In genomic region chr14:121698620-121698950, GRCm38 (mm10) we compare ENCODE assay signal across 8 mouse cellular contexts.
A peak's percentile ranks its signal among the peaks of the same experiment; 100 is the strongest.
DNase-seq lines count a peak whose midpoint lies in the region; ATAC-seq lines count a peak whose summit lies in the region.

No protein-coding gene starts in this region.

- H3K4me3 ChIP-seq in heart, embryonic 16.5 days (ENCODE audit: low read length) = peak overlapping the region; percentile 55
- peak overlapping the region; percentile 13; the same call in 1 of the 2 replicates for H3K4me3 ChIP-seq in embryonic facial prominence, embryonic 11.5 days (ENCODE audit: low read depth, low read length)
- H3K4me3 ChIP-seq in hindbrain, embryonic 16.5 days (ENCODE audit: low read length) = peak overlapping the region; percentile 32
- peak overlapping the region; percentile 23; the same call in 1 of the 2 replicates for H3K4me3 ChIP-seq in midbrain, embryonic 14.5 days (replicated peaks; ENCODE audit: low read depth, low read length)

- H3K4me1 ChIP-seq in heart, embryonic 16.5 days (ENCODE audit: control insufficient read depth, insufficient read depth, low read length) = peaks cover 11% of the 10 kb centered on the region
- H3K4me1 ChIP-seq in embryonic facial prominence, embryonic 11.5 days (ENCODE audit: control insufficient read depth, insufficient read depth, low read length) = no peaks in the 10 kb centered on the region
- H3K4me1 ChIP-seq in hindbrain, embryonic 16.5 days (ENCODE audit: control insufficient read depth, insufficient read depth, low read depth, low read length) = peaks cover 19% of the 10 kb centered on the region; the same call in 1 of the 2 replicates
- H3K4me1 ChIP-seq in midbrain, embryonic 14.5 days (ENCODE audit: control insufficient read depth, insufficient read depth, low read length) = peaks cover 18% of the 10 kb centered on the region

- peak overlapping the region; percentile 83 for H3K27ac ChIP-seq in heart, embryonic 16.5 days (ENCODE audit: low read length)
- no peak overlapping the region for H3K27ac ChIP-seq in embryonic facial prominence, embryonic 11.5 days (replicated peaks; ENCODE audit: low read depth, low read length)
- H3K27ac ChIP-seq in hindbrain, embryonic 16.5 days (ENCODE audit: low read depth, low read length) = no peak overlapping the region
- H3K27ac ChIP-seq in midbrain, embryonic 14.5 days (replicated peaks; ENCODE audit: low read depth, low read length) = peak overlapping the region; percentile 58; the same call in 1 of the 2 replicates

- 28% methylated on average over 7 of the region's 7 CpGs for WGBS in heart, embryonic 16.5 days
- 22% methylated on average over 7 of the region's 7 CpGs for WGBS in embryonic facial prominence, embryonic 11.5 days
- 13% methylated on average over 7 of the region's 7 CpGs for WGBS in hindbrain, embryonic 16.5 days
- 11% methylated on average over 7 of the region's 7 CpGs for WGBS in midbrain, embryonic 14.5 days

- DNase-seq in heart, adult 11 months = no peak
- no peak for DNase-seq in embryonic facial prominence, embryonic 11.5 days (ENCODE audit: low spot score)
- DNase-seq in midbrain, embryonic 14.5 days = no peak
- DNase-seq in thymus, postnatal 0 days (ENCODE audit: low spot score) = no peak
- DNase-seq in spleen, adult 12 weeks (ENCODE audit: low spot score) = no peak
- DNase-seq in urinary bladder, postnatal 10 days (ENCODE audit: low spot score) = no peak

- peak overlapping the region; percentile 69 for H3K9ac ChIP-seq in heart, embryonic 16.5 days (ENCODE audit: low read length)
- H3K9ac ChIP-seq in embryonic facial prominence, embryonic 11.5 days (replicated peaks; ENCODE audit: low read length) = peak overlapping the region; percentile 10
- H3K9ac ChIP-seq in hindbrain, embryonic 16.5 days (ENCODE audit: low read depth, low read length) = no peak overlapping the region; the same call in 1 of the 2 replicates
- H3K9ac ChIP-seq in midbrain, embryonic 14.5 days (replicated peaks; ENCODE audit: low read length) = peak overlapping the region; percentile 44

- peak overlapping the region; percentile 73 for H3K4me2 ChIP-seq in heart, embryonic 16.5 days (ENCODE audit: low read depth, low read length)
- H3K4me2 ChIP-seq in embryonic facial prominence, embryonic 11.5 days (ENCODE audit: low read depth, low read length) = peak overlapping the region; percentile 38
- H3K4me2 ChIP-seq in hindbrain, embryonic 16.5 days (ENCODE audit: low read length) = peak overlapping the region; percentile 37
- peak overlapping the region; percentile 54 for H3K4me2 ChIP-seq in midbrain, embryonic 14.5 days (ENCODE audit: low read length)

- no peaks in the 10 kb centered on the region for H3K36me3 ChIP-seq in heart, embryonic 16.5 days (ENCODE audit: control insufficient read depth, insufficient read depth)
- no peaks in the 10 kb centered on the region for H3K36me3 ChIP-seq in embryonic facial prominence, embryonic 11.5 days (replicated peaks; ENCODE audit: control insufficient read depth, insufficient read depth, low read depth, low read length)
- no peaks in the 10 kb centered on the region for H3K36me3 ChIP-seq in hindbrain, embryonic 16.5 days (ENCODE audit: control insufficient read depth, insufficient read depth, low read length)
- H3K36me3 ChIP-seq in midbrain, embryonic 14.5 days (ENCODE audit: control insufficient read depth, insufficient read depth, low read length) = no peaks in the 10 kb centered on the region

- H3K27me3 ChIP-seq in heart, embryonic 16.5 days (ENCODE audit: control insufficient read depth, insufficient read depth, low read length) = no peaks in the 10 kb centered on the region
- no peaks in the 10 kb centered on the region for H3K27me3 ChIP-seq in embryonic facial prominence, embryonic 11.5 days (ENCODE audit: control insufficient read depth, insufficient read depth, low read length)
- no peaks in the 10 kb centered on the region for H3K27me3 ChIP-seq in hindbrain, embryonic 16.5 days (replicated peaks; ENCODE audit: control insufficient read depth, insufficient read depth, low read length)
- H3K27me3 ChIP-seq in midbrain, embryonic 14.5 days (ENCODE audit: control insufficient read depth, insufficient read depth, low read length) = no peaks in the 10 kb centered on the region

- ATAC-seq in heart, embryonic 16.5 days (replicated peaks; ENCODE audit: extremely low read depth, insufficient read depth, low FRiP score) = no peak
- ATAC-seq in embryonic facial prominence, embryonic 11.5 days (replicated peaks; ENCODE audit: insufficient number of reproducible peaks, low FRiP score, low TSS enrichment, low read depth) = no peak
- no peak for ATAC-seq in hindbrain, embryonic 16.5 days
- no peak for ATAC-seq in midbrain, embryonic 14.5 days (ENCODE audit: low FRiP score, low TSS enrichment)

- no peaks in the 10 kb centered on the region for H3K9me3 ChIP-seq in heart, embryonic 16.5 days (replicated peaks; ENCODE audit: control insufficient read depth, low read length)
- no peaks in the 10 kb centered on the region for H3K9me3 ChIP-seq in embryonic facial prominence, embryonic 11.5 days (replicated peaks; ENCODE audit: control insufficient read depth, low read length)
- no peaks in the 10 kb centered on the region for H3K9me3 ChIP-seq in hindbrain, embryonic 16.5 days (ENCODE audit: control insufficient read depth, low read length)
- no peaks in the 10 kb centered on the region for H3K9me3 ChIP-seq in midbrain, embryonic 14.5 days (ENCODE audit: control insufficient read depth, low read length)

Comparison
In these comparisons a context has a peak if more than half of its experiments do, and no peak if none do; other contexts are left out.
1. H3K27ac ChIP-seq: peak in heart, embryonic 16.5 days (single experiment) and midbrain, embryonic 14.5 days (single experiment); none in embryonic facial prominence, embryonic 11.5 days (single experiment) and hindbrain, embryonic 16.5 days (single experiment).
2. Peak in every context shown above with its lines, with median percentiles within 50 percentile points of each other: H3K4me2 ChIP-seq and H3K4me3 ChIP-seq.